Mouse (Mus musculus) kidney, adult 9 months (tissue): ENCODE measurements around the gene Kdm5c.
"Not testable (repeated sequence)": the region's sequence is repeated elsewhere in the genome, so short reads cannot be mapped to it uniquely, and the experiment has no call there.

Source experiments
- DNase-seq: peaks from one replicate; pipeline ENCODE4 v3.0.0; 2022

Kdm5c gene

DNA sequence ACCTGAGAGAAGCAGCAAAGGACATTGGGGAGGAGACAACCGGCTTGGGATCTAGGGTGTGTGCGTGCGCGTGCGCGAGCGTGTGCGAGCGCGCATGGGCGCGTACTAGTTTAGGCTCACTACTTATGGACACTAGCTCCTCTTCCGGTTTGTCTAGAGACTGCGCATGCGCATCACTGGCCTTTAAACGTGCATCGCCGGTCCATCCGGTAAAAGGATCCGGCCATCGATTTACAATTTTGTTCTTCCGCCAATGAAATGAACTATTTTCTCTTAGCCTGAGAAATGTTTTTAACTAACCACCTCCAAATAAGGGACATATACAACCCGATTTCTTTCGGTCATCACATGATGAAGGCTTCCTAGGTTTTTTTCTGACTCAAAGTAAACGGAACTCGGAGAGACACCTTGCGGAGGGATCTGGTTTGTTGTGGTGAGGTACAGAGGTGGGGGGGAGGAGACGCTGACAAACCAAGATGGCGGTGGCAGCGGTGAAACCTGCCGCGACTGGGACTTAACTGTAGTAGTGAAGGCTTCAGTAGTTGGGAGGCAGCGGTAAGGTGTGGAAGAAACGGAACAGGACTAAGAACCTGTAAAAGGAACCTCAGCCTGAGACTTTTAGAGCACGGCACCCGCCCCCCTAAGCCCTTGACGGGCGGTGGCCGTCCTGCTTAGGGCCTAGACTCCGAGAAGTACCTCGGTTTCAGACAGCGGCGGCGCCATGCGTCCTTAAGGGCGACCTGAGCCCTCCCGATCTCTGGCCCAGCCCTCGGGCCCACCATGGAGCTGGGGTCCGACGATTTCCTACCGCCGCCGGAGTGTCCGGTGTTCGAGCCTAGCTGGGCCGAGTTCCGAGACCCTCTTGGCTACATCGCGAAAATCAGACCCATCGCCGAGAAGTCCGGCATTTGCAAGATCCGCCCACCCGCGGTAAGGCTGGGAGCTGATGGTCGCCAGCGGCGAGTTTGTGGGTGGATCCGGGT, at the start of gene Kdm5c:
Gene Kdm5c (plus strand): TSS at position 240 of the 983 bp plus-strand sequence.
- DNase-seq: peak; percentile 97

DNA sequence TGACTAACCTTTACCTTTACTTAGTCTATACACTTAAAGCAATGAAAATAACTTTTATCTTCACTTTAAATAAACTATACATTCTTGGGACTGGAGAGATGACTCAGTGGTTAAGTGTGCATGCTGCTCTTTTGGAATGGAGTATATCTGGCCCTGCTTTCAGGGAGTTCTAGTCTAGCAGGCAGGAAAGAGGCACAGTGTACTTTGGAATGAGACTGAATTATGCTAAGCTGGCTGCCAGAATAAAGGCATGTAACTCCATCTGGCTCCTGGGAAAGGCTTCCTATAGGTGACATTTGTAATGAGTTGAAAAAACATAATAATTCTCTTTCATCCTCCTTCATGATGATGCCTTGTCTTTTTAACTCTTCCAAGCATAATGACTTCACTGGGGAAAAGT, 45.7 kb upstream of the Kdm5c start:
- DNase-seq: no peak

DNA sequence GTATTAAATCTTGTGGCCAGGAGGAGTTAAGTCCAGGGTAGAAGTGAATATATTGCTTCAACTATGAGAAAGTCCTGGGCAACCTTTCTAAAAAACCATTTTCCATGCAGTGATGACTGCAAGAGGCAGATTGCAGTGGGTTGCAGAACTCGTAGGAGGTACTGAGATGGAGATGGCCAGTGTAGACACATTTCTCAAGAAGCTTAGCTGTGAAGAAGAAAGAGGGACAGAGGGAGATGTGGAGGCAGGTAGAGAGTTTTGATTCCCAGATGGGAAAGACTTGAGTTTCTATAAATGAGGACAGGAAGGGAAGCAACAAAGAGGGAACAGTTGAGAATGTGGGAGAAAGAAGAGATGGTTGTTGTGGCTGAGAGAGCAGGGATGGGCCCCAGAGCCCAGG, 41.6 kb upstream of the Kdm5c start:
- no peak for DNase-seq

- no peak for DNase-seq
Measured at GRCm38 (mm10) chrX:152197814-152198648, 34.8 kb upstream of the Kdm5c start.

DNA sequence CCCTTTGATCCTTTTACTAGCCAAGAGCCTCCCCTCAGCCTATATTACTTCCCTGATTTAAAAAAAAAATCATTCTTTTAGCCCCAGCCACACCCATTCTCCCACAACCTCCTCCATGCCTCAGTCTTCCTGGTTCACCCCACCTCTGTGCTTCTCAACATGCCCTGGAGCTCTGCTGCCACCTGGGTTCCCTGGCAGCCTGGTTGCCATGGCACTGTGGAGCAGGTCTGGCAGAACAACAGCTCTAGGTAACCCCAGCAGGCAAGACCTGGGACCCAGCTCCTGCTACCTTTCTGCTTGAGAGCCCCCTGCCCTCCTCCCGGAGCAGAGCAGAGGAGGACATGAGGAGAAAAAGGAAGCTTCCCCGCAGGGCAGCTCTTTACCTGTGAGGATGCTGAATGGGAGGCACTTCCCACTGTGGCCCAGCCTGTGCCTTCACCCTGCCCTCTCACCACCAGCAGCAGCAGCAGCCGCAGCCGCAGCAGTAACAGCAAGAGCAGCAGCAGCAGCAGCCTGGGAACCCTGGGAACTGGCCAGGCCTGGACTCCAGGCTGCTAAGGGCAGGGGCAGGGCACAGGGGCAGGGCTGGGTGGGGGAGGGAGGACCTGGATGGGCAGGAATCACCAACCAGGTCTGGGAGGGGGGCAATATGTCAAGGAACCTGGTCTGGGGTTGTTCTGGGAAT, 30.9 kb upstream of the Kdm5c start:
- DNase-seq: no peak

- DNase-seq: no peak
Measured at GRCm38 (mm10) chrX:152202422-152203103, 30.3 kb upstream of the Kdm5c start.

GRCm38 (mm10) chrX:152203247-152203646, 29.6 kb upstream of the Kdm5c start:
- DNase-seq: no peak

- peak; percentile 60 for DNase-seq
Measured at GRCm38 (mm10) chrX:152205486-152205885, 27.3 kb upstream of the Kdm5c start.

DNA sequence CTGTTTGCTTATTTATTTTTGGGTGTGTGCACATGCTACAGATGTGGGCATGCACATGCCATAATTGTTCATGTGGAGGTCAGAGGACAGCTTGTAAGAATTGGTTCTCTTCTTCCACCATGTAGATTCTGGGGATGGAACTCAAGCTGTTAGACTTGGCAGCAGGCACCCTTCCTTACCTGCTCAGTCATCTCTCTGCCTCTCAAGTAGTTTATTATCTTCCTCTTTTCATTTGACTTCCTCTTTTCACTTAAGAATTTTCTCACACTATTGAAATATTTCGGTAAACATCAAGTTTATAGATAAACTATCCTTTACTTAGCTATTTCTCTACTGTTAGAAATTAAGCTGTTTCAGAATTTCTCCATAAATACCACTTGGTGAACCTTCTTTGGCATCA, 18.1 kb upstream of the Kdm5c start:
- DNase-seq: no peak

DNA sequence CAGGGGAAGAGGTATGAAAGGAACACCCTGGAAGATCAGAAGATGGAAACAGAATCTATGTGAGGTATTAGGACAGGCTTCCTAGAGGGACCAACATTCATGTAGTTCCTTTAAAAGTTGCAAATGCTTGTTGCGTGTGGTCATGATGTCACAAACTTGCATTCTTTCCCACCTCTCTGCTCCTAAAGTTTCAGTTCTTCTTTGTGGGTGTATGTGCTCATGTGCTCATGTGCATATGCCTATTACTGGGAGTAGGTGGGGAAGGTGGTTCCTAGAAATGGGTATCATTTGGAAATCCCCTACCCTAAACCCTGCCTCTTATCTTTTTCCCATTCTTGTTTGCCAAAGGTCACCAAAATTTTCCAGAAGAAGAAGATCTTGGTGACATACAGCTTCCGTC, 14.3 kb upstream of the Kdm5c start:
- DNase-seq: no peak

DNA sequence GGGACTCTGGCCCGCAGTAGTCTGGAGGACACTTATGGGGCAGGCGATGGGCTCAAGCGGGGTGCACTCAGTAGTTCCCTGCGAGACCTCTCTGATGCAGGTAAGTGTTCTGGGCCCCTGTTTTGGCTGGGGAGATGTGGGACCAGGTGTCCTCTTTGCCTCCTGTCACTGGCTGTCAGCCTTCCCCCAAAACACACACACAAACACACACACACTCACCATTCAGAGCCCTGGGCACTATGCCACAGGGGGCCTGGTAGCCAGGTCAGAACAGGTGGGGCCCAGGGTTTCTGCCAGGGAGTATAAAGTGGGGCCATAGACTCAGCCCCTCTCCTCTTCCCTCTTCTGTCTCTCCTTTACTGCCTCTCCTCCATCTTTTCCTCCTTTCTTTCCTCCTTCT, 11.1 kb upstream of the Kdm5c start:
- DNase-seq: no peak

GRCm38 (mm10) chrX:152222226-152222625, 10.6 kb upstream of the Kdm5c start:
- no peak for DNase-seq

DNA sequence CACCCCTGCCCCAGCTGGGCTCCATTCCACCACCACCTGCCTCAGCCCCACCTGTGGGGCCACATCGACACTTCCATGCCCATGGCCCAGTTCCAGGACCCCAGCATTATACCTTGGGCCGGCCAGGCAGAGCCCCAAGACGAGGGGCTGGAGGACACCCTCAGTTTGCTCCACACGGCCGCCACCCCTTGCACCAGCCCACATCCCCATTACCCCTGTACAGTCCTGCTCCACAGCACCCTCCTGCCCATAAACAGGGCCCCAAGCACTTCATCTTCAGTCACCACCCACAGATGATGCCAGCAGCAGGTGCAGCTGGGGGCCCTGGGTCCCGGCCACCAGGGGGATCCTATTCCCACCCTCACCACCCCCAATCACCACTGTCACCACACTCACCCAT, 9.5 kb upstream of the Kdm5c start:
- DNase-seq: no peak

GRCm38 (mm10) chrX:152224280-152224679, 8.5 kb upstream of the Kdm5c start:
- DNase-seq: peak; percentile 49

GRCm38 (mm10) chrX:152234125-152234524, 1.3 kb downstream of the Kdm5c start:
- DNase-seq: no peak

DNA sequence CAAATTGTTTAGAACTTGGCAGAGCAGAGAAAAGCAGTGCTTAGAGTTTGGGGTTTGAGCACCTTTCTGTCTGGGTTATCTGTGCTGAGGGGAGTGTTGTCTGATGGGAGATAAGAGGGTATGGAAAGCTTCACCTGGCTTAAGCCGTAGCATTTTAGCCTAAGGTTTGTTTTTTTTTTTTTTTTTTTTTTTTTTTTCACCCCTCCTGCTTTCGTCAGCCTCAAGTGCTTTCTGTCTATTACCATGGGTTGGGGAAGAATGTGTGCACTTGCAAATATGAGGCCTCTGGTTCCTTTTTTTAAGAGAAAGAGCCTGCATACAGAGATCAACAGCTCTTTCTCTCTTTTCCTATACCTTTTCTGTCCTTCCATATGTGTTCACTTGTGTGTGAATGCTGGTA, 2.9 kb downstream of the Kdm5c start:
- DNase-seq: no peak

DNA sequence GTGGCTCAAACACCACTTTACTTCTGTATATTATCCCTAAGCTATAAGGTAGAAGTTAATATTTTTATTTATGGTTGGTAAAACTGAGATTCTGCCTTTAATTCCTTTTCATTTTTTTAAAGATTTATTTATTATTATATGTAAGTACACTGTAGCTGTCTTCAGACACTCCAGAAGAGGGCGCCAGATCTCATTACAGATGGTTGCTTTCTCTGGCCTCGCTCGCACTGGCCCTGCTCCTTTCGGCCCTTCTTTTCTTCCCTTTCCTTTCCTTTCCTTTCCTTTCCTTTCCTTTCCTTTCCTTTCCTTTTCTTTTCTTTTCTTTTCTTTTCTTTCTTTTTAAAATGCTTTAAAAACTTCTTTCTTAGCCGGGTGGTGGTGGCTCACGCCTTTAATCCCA, 10.3 kb downstream of the Kdm5c start:
- not testable (repeated sequence) for DNase-seq

- DNase-seq: no peak
Measured at GRCm38 (mm10) chrX:152244492-152245189, 11.8 kb downstream of the Kdm5c start.

DNA sequence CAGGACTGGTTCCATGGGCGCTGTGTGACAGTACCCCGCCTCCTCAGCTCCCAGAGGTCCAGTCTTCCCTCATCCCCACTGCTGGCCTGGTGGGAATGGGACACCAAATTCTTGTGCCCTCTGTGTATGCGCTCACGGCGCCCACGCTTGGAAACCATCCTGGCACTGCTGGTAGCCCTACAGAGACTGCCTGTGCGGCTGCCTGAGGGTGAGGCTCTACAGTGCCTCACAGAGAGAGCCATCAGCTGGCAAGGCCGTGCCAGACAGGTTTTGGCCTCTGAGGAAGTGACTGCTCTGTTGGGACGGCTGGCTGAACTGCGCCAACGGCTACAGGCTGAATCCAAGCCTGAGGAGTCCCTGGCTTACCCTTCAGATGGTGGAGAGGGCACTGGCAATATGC, 38.4 kb downstream of the Kdm5c start:
- DNase-seq: no peak

DNA sequence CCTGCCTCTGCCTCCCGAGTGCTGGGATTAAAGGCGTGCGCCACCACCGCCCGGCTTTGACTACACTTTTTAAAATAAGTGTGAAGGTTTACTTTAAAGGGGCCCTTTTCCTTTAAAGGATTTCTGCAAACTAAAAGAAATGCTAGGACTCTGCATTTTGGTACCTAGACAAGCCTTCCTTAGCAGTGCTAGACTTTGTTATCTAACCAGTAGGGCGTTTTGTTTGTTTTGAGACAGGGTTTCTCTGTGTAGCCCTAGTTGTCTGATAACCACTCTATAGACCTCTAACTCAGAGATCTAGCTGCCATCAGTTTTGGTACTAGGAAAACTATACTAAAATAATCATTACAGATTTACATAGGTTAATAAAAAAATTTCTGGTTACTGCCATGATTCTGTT, 46.6 kb downstream of the Kdm5c start:
- no peak for DNase-seq

GRCm38 (mm10) chrX:152284746-152285145, 51.9 kb downstream of the Kdm5c start:
- DNase-seq: no peak

- not testable (repeated sequence) for DNase-seq
Measured at GRCm38 (mm10) chrX:152287026-152287425, 54.2 kb downstream of the Kdm5c start.
